Mouse (Mus musculus): ENCODE data around the gene Trp53inp2.

GRCm38 (mm10) chr2:155436445-155436844 lies 55.6 kb downstream of the Trp53inp2 start:
- TF ChIP-seq POLR2A (IDR thresholded peaks at IDR 0.05; ENCODE audit: borderline replicate concordance, control insufficient read depth, low read depth, low read length) (no peak), CTCF (IDR thresholded peaks at IDR 0.05; ENCODE audit: control insufficient read depth, insufficient read depth, low read length) (no peak)

Data from bone marrow, adult 2 months (tissue).